Mouse (Mus musculus) fat pad, adult 2 months (tissue): ENCODE measurements at regions not wholly inside any gene's neighbourhood (a gene's known extent, or its start where the extent isn't known, plus 50 kb on each side); places are given as distances from the start of the nearest gene placed in this dataset.

Source experiments
- DNase-seq: peaks from one replicate; pipeline ENCODE4 v3.0.0-alpha.2; 2011; ENCODE audit warnings: low read depth, low spot score; ENCODE audit errors: extremely low read depth

- DNase-seq = no peak
Measured at GRCm38 (mm10) chr16:95778173-95778572, 76.3 kb downstream of the Ets2 start.

DNA sequence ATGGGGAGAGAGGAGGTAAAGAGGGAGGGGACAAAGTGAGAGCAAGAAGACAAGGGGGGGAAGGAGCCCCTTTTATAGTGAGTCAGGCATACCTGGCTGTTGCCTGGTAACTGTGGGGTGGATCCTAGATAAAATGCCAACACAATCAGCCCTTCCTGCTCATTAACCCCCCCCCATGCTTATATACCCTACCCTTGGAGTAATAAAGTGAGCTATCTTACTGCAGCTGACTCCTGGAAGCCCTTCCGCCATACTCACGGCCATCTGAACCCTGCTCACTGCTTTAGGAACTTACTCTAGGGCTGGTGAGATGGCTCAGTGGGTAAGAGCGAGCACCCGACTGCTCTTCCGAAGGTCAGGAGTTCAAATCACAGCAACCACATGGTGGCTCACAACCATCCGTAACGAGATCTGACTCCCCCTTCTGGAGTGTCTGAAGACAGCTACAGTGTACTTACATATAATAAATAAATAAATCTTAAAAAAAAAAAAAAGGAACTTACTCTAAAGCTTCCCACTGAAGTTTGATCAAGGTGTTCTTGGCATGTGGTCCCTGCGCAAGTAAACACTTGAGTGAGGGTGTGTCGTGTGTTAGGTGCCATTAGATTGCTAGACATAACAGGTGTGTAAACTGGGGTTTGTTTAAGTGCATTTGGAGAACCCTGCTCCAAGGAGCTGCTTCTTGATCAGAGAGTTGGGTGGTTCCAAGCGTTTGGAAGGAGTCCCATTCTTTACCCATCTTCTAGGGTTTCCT lies 74.9 kb downstream of the Ets2 start:
- DNase-seq = no peak

- DNase-seq = no peak
Measured at GRCm38 (mm10) chr16:95776010-95776409, 74.1 kb downstream of the Ets2 start.

DNA sequence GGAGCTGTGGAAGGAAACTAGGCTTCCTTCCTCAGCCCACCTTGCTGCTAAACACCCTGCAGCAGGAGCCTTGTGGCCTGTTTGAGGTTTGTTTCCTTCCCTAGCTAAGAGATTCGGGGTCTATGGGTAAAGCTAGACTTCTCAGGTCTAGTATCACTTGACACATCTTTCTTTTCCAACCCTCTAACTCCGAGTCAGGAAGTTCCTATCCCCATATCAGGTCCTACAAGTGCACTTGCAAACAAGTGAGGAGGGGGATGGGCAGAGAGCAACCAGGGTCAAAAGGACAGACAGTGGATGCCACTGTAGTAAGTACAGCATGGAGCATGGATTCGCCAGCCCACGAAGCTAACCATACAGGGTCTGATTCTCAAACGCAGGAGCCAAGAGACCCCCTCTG lies 73.5 kb downstream of the Ets2 start:
- DNase-seq = no peak

DNA sequence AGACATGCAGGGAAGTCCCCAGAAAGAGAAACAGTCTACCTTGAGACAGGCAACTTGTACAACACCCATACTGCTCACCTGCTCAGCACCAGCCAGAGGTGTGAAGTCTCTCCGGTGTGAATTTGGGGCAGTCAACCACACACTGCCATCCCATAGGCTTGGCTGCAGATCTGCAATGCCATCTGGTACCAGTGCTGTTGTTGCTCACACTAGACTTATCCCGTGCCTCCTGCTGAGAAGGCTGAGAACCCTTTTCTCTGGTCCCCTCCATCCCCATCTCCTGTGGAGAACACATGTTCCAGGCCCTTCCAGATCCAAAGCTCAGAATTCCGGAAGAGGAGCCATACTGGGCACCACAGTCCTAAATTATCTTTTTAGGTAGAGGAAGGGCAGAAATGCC lies 71.3 kb downstream of the Ets2 start:
- no peak for DNase-seq
